Mouse (Mus musculus): Measurements from ENCODE around the gene Gabrb1.

- TF ChIP-seq CTCF (IDR thresholded peaks at IDR 0.05; ENCODE audit: low read depth, low read length): no peak
- no peak for TF ChIP-seq POLR2A (IDR thresholded peaks at IDR 0.05; ENCODE audit: insufficient read depth, low read length)
These were observed 490.8 kb downstream of the Gabrb1 start for GRCm38 (mm10) chr5:72148679-72149078.
